Mouse (Mus musculus): ENCODE data around the gene Kif17. TPM values are rescaled to one million over a fixed set of nuclear protein-coding genes. Genes with fewer than 3 reads are reported as not detected.

The Kif17 gene
- polyA plus RNA-seq, 1 experiment from 2014 or later = 2.3 TPM

DNA sequence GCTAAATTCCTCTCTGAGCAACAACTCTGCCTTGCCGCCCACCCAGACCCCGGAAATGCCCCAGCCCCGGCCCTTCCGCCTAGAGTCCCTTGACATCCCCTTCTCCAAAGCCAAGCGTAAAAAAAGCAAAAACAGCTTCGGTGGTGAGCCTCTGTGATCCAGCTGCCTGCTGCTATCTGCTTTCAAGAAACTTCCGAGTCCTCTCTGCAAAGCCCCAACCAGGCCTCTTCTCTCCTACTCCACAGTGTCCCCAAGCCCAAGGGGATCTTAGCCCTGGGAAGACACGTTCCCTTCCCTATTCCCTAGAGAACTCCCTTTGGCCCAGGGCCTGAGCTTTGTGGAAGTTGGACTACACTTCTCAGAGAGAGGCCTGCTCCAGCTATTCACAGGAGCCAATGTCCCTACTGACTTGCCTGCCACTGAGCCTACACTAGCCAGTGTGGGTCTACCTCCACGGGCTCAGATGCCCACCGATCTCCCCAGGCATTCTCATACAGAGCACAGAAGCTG is 51.1 kb downstream of the Kif17 start:
- Histone ChIP-seq H3K4me3 (replicated peaks) (no peak overlapping the region), H3K27ac (replicated peaks) (no peak overlapping the region)
- 86% methylated on average over 10 of the region's 10 CpGs for WGBS

DNA sequence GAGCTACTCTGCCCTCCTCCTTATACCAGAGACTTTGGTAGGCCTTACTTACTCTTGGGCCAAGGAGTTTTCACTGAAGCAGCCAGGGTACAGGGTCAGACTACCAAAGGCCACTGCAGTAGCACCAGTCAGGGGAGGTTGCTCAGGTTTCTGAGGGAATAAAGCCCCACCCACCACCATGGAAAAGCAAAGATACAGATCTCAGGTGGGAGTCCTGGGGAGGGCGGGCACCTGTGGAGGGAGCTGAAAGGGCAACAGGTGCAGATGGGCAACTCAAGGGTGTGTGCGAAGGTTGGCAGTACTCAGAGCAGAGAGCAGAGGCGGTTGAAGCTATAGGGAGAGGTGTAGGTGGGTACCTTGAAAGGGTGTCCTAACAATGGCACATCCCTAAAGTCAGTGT is 52.8 kb downstream of the Kif17 start:
- Histone ChIP-seq H3K36me3 (peaks cover 10% of the 10 kb centered on the region), H3K9ac (no peak overlapping the region), H3K27me3 (no peaks in the 10 kb centered on the region), H3K4me2 (replicated peaks) (0 out of 2 replicates have a peak overlapping the region, but pooled peaks have one; percentile 92), H3K4me1 (peaks cover 24% of the 10 kb centered on the region), H3K9me3 (replicated peaks) (no peaks in the 10 kb centered on the region), H3K4me3 (replicated peaks) (no peak overlapping the region; the same call in 1 of the 2 replicates), H3K27ac (replicated peaks) (no peak overlapping the region)
- ATAC-seq (ENCODE audit: insufficient number of reproducible peaks, low FRiP score, low TSS enrichment, low read depth) = no peak
- WGBS = 92% methylated on average over 3 of the region's 3 CpGs

More for the DNA sequence above, 51.1 kb downstream of the Kif17 start:
- Histone ChIP-seq H3K9ac (no peak overlapping the region), H3K4me1 (peaks cover 20% of the 10 kb centered on the region), H3K4me2 (replicated peaks) (no peak overlapping the region), H3K9me3 (replicated peaks) (no peaks in the 10 kb centered on the region), H3K36me3 (no peaks in the 10 kb centered on the region), H3K27me3 (no peaks in the 10 kb centered on the region)
- no peak for ATAC-seq (ENCODE audit: insufficient number of reproducible peaks, low FRiP score, low TSS enrichment, low read depth)

DNA sequence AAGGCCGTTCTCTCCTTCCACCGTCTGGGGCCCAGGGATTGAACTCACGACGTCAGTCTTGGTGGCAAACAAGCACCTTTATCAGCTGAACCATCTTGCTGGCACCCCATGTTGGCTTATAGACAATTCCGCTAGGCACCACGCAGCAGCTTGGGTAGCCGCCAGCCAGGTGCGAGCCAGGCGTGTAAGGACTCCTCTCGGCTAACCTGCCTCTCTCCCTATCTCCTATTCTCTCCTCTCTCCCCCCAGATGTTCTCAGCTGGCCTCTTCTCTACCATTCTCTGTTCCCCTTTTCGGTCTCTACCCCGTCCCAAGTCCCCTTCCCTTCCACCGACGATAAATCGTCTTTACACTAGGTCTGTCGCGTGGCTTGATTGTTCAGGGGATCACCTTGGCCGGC is 53.5 kb downstream of the Kif17 start:
- Histone ChIP-seq H3K36me3 (peaks cover 18% of the 10 kb centered on the region), H3K27me3 (no peaks in the 10 kb centered on the region), H3K9ac (peak overlapping the region; percentile 66), H3K9me3 (replicated peaks) (no peaks in the 10 kb centered on the region), H3K4me1 (peaks cover 24% of the 10 kb centered on the region), H3K4me3 (replicated peaks) (peak overlapping the region; percentile 99), H3K27ac (replicated peaks) (peak overlapping the region; percentile 75; the same call in 1 of the 2 replicates), H3K4me2 (replicated peaks) (peak overlapping the region; percentile 92)
- 9% methylated on average over 18 of the region's 18 CpGs for WGBS
- no peak for ATAC-seq (ENCODE audit: insufficient number of reproducible peaks, low FRiP score, low TSS enrichment, low read depth)

DNA sequence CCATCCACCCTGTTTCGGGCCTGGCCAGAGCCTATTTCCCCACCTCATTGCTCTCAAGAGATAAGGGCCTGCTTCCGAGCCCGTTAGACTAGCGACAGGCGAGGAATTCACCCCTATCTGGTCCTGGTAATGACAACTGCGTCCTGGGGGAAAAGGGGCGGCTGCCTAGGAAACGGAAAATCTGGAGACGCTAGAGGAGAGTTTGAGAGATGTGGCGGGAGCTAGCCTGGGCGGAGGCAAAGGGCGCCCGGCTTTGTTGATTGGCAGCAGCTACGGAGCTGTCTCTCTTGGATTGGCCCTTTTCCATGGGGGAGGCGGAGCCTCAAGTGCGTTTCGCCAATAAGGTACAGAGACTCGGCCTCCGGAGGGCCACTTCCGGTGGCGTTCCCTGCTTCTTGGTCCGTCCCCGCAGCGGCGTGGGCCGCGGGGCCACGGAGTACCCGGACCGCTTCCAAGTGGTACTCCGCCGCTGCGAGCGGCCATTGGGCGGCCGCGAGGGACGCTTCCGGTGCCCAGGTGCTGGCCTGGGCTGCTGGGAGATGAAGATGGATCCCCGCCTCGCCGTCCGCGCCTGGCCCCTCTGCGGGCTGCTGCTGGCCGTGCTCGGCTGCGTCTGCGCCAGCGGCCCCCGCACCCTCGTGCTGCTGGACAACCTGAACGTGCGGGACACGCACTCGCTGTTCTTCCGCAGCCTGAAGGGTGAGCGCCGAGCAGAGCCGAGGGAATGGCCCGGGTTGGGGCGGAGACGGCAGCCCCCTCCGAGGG is 54.3 kb downstream of the Kif17 start, which contains the start of gene Ddost:
Ddost (plus strand) TSS at position 391 of the 765 bp plus-strand sequence.
- under 1% methylated on average over 64 of the region's 64 CpGs for WGBS
- Histone ChIP-seq H3K27me3 (no peaks in the 10 kb centered on the region), H3K4me1 (peaks cover 24% of the 10 kb centered on the region), H3K27ac (replicated peaks) (peak within 1 kb of the TSS; percentile 79), H3K9ac (peak within 1 kb of the TSS; percentile 99), H3K9me3 (replicated peaks) (no peaks in the 10 kb centered on the region), H3K36me3 (peaks cover 26% of the 10 kb centered on the region), H3K4me2 (replicated peaks) (peak within 1 kb of the TSS; percentile 92), H3K4me3 (replicated peaks) (peak within 1 kb of the TSS; percentile 99)
- ATAC-seq (ENCODE audit: insufficient number of reproducible peaks, low FRiP score, low TSS enrichment, low read depth) = peak; percentile 97

DNA sequence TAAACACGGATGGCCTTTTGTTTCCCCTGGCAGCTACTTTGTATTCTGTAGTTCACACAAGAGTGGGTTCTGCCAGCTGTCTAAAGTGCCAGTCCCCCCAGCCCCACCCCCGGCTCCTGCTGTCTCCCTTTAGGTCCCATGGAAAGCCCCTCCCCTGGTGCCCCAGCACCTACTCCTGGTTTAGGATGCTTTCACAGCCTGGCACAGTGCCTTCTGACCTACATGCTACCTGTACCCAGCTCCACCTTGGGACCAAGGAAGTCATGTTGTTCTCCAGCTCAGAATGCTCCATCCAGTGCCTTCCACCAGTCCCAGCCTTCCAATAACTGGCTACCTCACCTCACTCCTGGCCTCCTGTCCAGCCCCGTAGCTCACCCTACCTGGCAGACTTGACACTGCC is 56.8 kb downstream of the Kif17 start:
- Histone ChIP-seq H3K27me3 (no peaks in the 10 kb centered on the region), H3K4me1 (peaks cover 24% of the 10 kb centered on the region), H3K4me2 (replicated peaks) (no peak overlapping the region), H3K9ac (no peak overlapping the region), H3K36me3 (peaks cover 49% of the 10 kb centered on the region), H3K9me3 (replicated peaks) (no peaks in the 10 kb centered on the region), H3K27ac (replicated peaks) (no peak overlapping the region), H3K4me3 (replicated peaks) (no peak overlapping the region)
- ATAC-seq (ENCODE audit: insufficient number of reproducible peaks, low FRiP score, low TSS enrichment, low read depth) = no peak
- 91% methylated on average over 3 of the region's 3 CpGs for WGBS

DNA sequence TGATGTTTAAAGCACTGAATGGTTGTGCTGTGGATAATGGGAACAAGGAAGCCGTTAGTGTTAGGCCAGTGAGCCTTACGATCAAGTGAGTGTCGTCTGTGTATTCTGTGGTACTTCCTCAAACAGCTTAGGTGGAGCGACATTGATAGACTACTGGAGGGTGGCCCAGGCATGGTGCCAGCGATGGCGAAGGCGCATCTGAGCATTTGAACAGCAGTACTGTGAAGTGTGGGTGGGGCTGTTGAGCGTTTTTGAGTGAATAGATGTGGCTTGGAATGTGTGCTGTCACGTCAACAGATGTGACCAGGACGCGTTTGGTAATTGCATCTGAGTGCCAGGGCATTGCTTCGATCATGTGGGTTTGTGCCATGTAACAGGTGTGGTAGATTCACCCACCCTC is 57.5 kb downstream of the Kif17 start:
- WGBS = 94% methylated on average over 12 of the region's 12 CpGs
- H3K4me3 ChIP-seq (replicated peaks) = no peak overlapping the region
- H3K27ac ChIP-seq (replicated peaks) = no peak overlapping the region
- H3K9ac ChIP-seq = no peak overlapping the region
- no peak overlapping the region for H3K4me2 ChIP-seq (replicated peaks)
- H3K4me1 ChIP-seq = peaks cover 24% of the 10 kb centered on the region
- peaks cover 56% of the 10 kb centered on the region for H3K36me3 ChIP-seq
- H3K9me3 ChIP-seq (replicated peaks) = no peaks in the 10 kb centered on the region
- no peaks in the 10 kb centered on the region for H3K27me3 ChIP-seq
- ATAC-seq (ENCODE audit: insufficient number of reproducible peaks, low FRiP score, low TSS enrichment, low read depth) = no peak

DNA sequence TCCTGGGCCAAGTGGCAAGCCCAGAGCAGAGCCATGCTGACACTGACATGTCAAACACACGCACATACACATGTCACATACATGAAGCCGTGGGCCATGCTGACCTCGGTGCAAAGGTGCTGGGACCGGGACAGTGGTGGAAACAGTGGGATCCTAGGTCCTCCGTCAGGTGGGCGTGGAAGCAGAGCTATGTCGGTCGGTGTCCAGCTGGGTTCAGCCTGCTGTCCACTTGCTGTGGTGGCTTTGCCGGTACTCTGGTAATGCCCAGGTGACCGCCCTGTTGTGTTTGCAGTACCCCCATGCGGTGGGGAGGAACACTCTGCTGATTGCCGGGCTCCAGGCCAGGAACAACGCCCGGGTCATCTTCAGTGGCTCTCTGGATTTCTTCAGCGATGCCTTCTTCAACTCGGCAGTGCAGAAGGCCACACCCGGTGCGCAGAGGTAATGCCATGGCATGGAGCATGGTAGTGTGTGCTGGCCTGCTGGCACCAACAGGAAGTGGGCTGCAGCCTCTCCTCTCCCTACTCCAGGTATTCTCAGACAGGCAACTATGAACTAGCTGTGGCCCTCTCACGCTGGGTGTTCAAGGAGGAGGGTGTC is 60.2 kb downstream of the Kif17 start:
- no peak overlapping the region for H3K4me3 ChIP-seq (replicated peaks)
- H3K36me3 ChIP-seq = peaks cover 82% of the 10 kb centered on the region
- no peak for ATAC-seq (ENCODE audit: insufficient number of reproducible peaks, low FRiP score, low TSS enrichment, low read depth)
- no peak overlapping the region for H3K9ac ChIP-seq
- peaks cover 9% of the 10 kb centered on the region for H3K4me1 ChIP-seq
- WGBS = 94% methylated on average over 19 of the region's 19 CpGs
- no peaks in the 10 kb centered on the region for H3K27me3 ChIP-seq
- no peak overlapping the region for H3K27ac ChIP-seq (replicated peaks)
- no peak overlapping the region for H3K4me2 ChIP-seq (replicated peaks)
- no peaks in the 10 kb centered on the region for H3K9me3 ChIP-seq (replicated peaks)

DNA sequence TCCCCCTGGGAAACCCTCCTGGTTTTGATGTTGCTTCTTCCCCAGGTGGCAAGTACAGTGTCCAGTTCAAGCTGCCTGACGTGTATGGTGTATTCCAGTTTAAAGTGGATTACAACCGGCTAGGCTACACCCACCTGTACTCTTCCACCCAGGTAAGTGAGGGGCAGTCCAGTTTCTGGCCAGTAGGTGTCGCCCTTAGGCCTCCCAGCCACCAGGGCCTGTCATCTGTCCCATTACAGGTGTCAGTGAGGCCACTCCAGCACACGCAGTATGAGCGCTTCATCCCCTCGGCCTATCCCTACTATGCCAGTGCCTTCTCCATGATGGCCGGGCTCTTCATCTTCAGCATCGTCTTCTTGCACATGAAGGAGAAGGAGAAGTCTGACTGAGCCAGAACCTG is 61.4 kb downstream of the Kif17 start:
- Histone ChIP-seq H3K36me3 (peaks cover 92% of the 10 kb centered on the region), H3K27me3 (no peaks in the 10 kb centered on the region), H3K9ac (no peak overlapping the region), H3K9me3 (replicated peaks) (no peaks in the 10 kb centered on the region), H3K27ac (replicated peaks) (no peak overlapping the region), H3K4me3 (replicated peaks) (no peak overlapping the region), H3K4me2 (replicated peaks) (no peak overlapping the region), H3K4me1 (0 out of 2 replicates have a peak, but pooled peaks cover 4% of the 10 kb centered on the region)
- ATAC-seq (ENCODE audit: insufficient number of reproducible peaks, low FRiP score, low TSS enrichment, low read depth) = no peak
- WGBS = 58% methylated on average over 8 of the region's 8 CpGs

DNA sequence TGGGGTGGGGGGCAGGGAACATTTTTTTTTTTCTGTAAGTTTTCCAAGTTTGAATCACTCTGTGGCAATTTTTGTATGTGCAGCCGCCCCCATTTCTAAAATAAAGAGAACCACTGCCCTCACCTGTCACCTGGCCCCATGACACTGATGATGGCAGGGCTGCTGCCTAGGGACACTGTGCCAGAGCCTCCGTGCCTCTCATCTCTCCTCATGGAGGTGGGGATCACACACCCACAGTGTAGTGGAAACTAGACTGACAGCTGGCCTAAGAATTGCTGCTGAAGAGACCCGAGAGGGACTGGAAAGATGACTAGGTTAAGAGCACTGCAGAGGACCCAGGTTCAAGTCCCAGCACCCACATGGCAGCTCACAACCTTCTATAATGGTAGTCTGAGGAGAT is 61.9 kb downstream of the Kif17 start:
- ATAC-seq (ENCODE audit: insufficient number of reproducible peaks, low FRiP score, low TSS enrichment, low read depth) = no peak
- Histone ChIP-seq H3K27ac (replicated peaks) (no peak overlapping the region), H3K4me1 (0 out of 2 replicates have a peak, but pooled peaks cover 1% of the 10 kb centered on the region), H3K9ac (no peak overlapping the region), H3K4me2 (replicated peaks) (no peak overlapping the region), H3K36me3 (peaks cover 93% of the 10 kb centered on the region), H3K4me3 (replicated peaks) (no peak overlapping the region), H3K27me3 (no peaks in the 10 kb centered on the region), H3K9me3 (replicated peaks) (no peaks in the 10 kb centered on the region)
- 93% methylated on average over 3 of the region's 3 CpGs for WGBS

DNA sequence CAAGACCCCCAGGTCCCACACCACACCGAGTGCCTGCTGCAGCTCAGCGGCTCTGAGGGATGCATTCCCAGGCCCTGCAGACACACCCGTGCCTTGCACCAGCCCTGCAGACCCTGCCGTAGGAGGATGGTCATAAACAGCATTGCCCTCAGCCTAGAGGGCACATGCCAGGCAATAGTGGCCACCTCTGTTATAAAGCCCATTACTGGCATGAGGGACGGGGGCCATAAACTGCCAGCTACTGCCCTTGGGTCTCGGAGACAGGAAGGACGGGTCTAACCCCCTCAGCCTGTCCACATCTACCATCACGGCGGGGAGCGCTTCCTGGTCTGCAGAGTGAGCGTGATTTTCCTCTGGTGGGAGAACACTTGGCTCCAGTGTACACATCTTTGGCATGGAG is 62.8 kb downstream of the Kif17 start:
- no peak overlapping the region for H3K4me2 ChIP-seq (replicated peaks)
- peaks cover 94% of the 10 kb centered on the region for H3K36me3 ChIP-seq
- WGBS = 90% methylated on average over 11 of the region's 11 CpGs
- no peak overlapping the region for H3K27ac ChIP-seq (replicated peaks)
- no peaks in the 10 kb centered on the region for H3K9me3 ChIP-seq (replicated peaks)
- H3K4me3 ChIP-seq (replicated peaks) = no peak overlapping the region
- no peaks in the 10 kb centered on the region for H3K27me3 ChIP-seq
- no peak for ATAC-seq (ENCODE audit: insufficient number of reproducible peaks, low FRiP score, low TSS enrichment, low read depth)
- H3K9ac ChIP-seq = no peak overlapping the region
- no peaks in the 10 kb centered on the region for H3K4me1 ChIP-seq

DNA sequence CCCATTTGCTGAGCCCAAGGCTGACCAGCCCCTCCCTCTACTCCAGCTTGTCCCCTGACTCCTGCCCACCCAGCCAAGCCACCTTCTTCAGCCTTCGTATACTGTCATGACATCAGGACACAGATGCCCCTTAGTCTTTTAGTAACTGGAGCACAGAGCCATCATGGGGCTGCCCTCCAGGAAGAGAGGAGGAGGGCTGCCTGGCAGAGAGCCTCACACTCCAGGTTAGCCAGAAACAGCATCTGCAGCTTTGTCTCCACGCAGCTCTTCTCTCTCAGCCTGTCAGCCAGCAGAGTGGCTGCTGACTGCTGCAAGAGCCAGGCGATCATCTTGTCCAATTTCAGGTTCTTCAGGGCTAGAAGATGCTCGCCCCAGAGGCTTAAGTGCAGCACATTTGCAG is 63.6 kb downstream of the Kif17 start:
- no peak overlapping the region for H3K9ac ChIP-seq
- ATAC-seq (ENCODE audit: insufficient number of reproducible peaks, low FRiP score, low TSS enrichment, low read depth) = no peak
- WGBS = 84% methylated on average over 4 of the region's 4 CpGs
- H3K27ac ChIP-seq (replicated peaks) = no peak overlapping the region
- H3K36me3 ChIP-seq = peaks cover 86% of the 10 kb centered on the region
- H3K27me3 ChIP-seq = no peaks in the 10 kb centered on the region
- no peak overlapping the region for H3K4me2 ChIP-seq (replicated peaks)
- no peaks in the 10 kb centered on the region for H3K9me3 ChIP-seq (replicated peaks)
- H3K4me3 ChIP-seq (replicated peaks) = no peak overlapping the region
- no peaks in the 10 kb centered on the region for H3K4me1 ChIP-seq
